Mouse (Mus musculus) brown adipose tissue, adult 24 weeks (tissue): ENCODE data around the gene Dnhd1. TPM values are rescaled to one million over a fixed set of nuclear protein-coding genes. Genes with fewer than 3 reads are reported as not detected.

Experiments
- H3K27ac ChIP-seq: fragments of 200-500 bp; replicated peaks from 2 replicates; pipeline ENCODE4 v1.5.1; 2012; ENCODE audit warnings: low read depth, mild to moderate bottlenecking, low read length
- H3K4me1 ChIP-seq: fragments of 200-500 bp; 2 replicates; pipeline ENCODE4 v1.6.1; 2012; ENCODE audit warnings: low read length, mixed read lengths; ENCODE audit not compliant: control insufficient read depth, insufficient read depth, insufficient read length
- H3K4me3 ChIP-seq: fragments of 200-500 bp; 2 replicates; pipeline ENCODE4 v1.5.1; 2012; ENCODE audit warnings: low read depth, mild to moderate bottlenecking, low read length, moderate library complexity; ENCODE audit not compliant: insufficient read depth
- polyA plus RNA-seq: library from polyadenylated mRNA; stranded (reverse); fragments of >200 nt; gene quantifications from 2 replicates; pipeline ENCODE4 v1.2.4, GENCODE M21; 2012; ENCODE audit not compliant: missing spikeins, insufficient read depth, insufficient read length

Dnhd1 gene
- polyA plus RNA-seq, 1 experiment: 1.6 TPM

DNA sequence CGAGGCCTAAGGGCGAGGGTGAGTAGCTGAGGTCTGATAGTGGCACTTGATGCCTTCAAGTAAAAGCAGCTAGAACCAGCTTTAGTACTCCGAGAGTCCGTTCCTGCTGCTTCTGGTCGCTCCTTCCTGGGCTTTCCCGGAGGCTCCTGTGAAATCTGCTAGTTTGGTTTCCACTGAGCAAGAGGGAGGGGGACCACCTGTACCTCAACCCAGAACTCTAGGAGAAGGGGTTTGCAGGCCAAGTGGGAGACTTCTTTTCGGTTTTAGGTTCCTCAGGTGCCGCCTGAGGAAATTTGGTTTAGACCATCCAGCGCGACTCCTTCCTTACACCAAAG is 16.9 kb upstream of the Dnhd1 start:
- peak overlapping the region; percentile 75 for H3K27ac ChIP-seq
- peaks cover 12% of the 10 kb centered on the region for H3K4me1 ChIP-seq
- H3K4me3 ChIP-seq: peak overlapping the region; percentile 60

DNA sequence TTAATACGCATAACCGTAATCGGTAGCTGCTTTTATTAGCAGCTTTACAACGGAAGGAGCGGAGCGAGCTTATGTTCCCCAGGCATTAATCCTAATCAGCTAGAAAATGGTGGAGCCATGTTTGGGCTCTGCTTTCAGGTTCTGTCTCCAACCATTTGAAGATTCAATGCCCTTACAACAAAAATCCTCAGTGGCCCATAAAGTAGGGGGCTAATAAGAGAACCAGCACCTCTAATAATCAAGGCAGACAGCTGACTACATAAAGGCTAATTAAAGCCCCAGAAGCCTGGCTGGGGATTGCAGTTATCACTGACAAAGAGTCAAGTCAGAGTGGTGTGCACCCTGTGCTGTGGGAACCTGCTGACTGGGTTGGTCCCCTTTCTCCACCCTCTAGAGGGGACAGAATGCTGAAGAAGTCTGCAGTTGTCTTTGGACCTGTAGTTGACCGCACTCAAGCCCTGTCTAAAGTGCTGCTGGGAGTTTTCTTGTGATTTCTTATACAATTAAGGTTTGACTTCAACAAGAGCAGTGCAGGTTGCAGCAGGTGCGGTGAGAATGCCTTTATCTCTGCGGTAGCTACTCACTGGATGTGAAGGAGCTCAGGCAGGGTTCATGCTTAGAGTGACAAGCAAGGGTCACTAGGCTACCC is 16.2 kb upstream of the Dnhd1 start:
- Histone ChIP-seq H3K4me3 (no peak overlapping the region), H3K4me1 (peaks cover 9% of the 10 kb centered on the region), H3K27ac (no peak overlapping the region)

DNA sequence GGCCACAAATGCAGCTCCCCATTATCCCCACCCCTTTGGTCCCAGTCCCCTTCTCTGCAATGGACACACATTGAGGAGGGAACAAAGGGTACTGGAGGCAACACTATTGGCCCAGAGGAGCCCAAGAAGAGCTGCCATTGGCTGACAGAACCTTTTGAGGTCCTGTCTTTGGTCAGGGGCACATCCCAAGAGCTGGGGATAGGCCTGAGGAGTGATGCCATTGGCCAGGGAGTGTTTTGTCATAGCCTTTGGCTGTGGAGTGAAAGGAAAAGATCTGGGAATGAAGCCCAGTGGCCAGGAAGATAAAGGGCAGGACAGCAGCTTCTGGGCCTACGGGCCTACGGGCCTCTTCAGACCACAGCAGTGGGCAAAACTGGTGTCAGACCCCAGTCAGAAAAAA is 14.9 kb upstream of the Dnhd1 start:
- H3K4me3 ChIP-seq: no peak overlapping the region

DNA sequence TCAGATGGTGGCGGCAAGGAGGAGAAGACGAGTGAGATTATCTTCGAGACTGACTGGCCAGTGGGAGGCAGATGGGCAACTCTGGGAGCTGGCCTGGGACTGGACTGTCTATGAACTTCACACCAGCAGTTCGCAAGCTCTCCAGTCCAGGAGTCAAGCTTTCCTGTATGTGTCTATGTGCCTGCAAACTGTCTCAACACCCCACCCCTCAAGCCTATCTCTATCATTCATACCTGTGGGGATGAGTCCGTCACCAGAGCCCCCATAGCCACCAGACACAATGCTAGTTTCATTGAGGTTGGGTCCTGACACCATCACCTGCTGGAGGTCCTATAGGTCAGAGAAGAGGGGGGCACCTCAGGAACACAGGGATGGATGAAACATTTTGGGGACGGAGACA is 11.9 kb upstream of the Dnhd1 start:
- H3K4me1 ChIP-seq: peaks cover 5% of the 10 kb centered on the region
- H3K27ac ChIP-seq: no peak overlapping the region
- no peak overlapping the region for H3K4me3 ChIP-seq

More for the DNA sequence above, 14.9 kb upstream of the Dnhd1 start:
- no peak overlapping the region for H3K27ac ChIP-seq
- H3K4me1 ChIP-seq: peaks cover 6% of the 10 kb centered on the region

DNA sequence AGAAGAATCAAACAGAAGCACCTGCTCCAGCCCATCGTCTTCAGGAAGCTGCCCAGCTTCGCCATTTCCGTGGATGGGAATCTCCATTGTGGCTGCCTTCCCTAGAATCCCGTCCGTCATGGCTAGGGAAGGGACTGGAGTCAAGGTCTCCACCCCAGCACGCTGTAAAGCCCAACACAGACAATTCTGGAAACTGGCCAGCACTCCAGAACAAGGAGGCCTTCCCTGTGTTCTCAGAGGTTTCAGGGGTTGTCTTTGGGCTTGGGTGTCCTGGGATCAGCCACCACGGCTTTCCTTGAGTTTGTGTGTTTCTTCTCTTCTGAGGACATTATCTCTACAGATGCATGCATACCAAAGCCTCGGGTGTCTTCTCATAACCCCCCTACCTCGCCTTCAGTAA is 11.3 kb upstream of the Dnhd1 start:
- H3K4me1 ChIP-seq: peaks cover 5% of the 10 kb centered on the region
- peak overlapping the region; percentile 79 for H3K4me3 ChIP-seq
- H3K27ac ChIP-seq: no peak overlapping the region

DNA sequence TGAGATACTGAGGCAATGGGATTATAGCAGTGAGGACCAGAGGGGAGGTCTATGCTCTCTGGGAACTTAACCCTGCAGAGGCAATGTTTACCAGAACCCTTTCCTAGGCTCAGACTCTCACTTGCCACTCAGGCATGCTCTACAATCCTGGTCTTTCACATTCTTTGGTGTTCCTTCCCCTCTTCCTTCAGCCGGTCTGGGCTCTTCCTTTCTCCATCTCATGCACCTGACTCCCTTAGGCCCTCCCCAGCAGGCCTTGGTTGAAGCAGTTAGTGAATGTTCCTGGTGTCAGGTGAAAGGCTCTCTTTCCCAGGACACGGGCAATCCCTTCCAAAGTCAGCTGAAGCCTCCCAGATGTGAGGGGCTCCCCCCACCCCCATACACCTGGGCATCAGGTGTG is 10.9 kb upstream of the Dnhd1 start, which contains the start of gene Timm10b:
Gene Timm10b, plus strand, starts transcription at position 301 of the 400 bp plus-strand sequence.
- H3K27ac ChIP-seq: peak within 1 kb of the TSS; percentile 92
- peaks cover 5% of the 10 kb centered on the region for H3K4me1 ChIP-seq
- peak within 1 kb of the TSS; percentile 88 for H3K4me3 ChIP-seq

DNA sequence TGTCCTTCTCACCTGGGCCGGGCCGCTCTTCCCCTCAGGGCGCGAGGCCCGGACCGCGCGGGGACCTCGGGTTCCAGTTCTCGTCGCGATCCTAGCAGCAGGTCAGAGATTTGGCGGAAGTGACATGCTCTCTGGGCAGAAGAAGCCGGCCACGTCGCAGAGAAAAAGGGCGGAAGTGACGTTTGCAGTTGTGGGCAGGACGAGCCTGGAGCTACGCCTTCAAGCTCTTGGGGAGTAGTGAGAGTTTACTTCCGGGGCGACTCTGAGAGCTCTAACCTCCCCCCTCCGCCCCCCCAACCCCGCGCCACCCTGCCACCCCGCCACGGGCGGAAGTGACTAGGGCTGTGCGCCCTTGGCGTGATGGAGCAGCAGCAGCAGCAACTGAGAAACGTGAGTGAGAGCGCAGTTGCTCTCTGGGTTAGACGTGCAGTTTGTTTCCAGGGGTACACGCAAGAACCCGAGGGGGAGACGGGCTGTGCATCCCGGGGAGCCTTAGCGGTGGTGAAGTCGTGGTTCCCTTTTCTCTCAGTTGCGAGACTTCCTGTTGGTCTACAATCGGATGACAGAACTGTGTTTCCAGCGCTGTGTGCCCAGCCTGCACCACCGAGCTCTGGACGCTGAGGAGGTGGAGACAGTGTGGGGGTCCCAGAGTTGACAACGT is 10.3 kb upstream of the Dnhd1 start, which contains the start of the genes Arfip2 and Gm45799:
Gene Arfip2, minus strand, starts transcription at position 184 of the 661 bp plus-strand sequence.
Gene Gm45799, plus strand, starts transcription at position 320 of the 661 bp plus-strand sequence.
- peaks cover 5% of the 10 kb centered on the region for H3K4me1 ChIP-seq
- H3K4me3 ChIP-seq: peak within 1 kb of the TSS; percentile 88
- peak within 1 kb of the TSS; percentile 92 for H3K27ac ChIP-seq

DNA sequence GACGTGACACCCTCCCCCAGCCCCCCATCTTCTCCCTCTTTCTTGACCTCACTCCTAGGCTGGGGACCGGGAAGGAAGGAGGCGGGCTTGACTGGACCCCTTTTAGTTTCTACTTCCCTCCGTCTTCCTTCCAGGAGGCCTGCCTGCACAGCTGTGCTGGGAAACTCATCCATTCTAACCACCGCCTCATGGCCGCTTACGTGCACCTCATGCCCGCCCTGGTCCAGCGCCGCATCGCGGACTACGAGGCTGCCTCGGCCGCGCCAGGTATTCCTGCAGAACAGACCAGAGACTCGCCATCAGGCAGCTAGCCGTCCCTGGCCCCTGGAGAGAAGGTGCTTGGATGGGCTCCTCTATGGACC is 9.8 kb upstream of the Dnhd1 start:
- peak overlapping the region; percentile 92 for H3K27ac ChIP-seq
- peak overlapping the region; percentile 88 for H3K4me3 ChIP-seq

DNA sequence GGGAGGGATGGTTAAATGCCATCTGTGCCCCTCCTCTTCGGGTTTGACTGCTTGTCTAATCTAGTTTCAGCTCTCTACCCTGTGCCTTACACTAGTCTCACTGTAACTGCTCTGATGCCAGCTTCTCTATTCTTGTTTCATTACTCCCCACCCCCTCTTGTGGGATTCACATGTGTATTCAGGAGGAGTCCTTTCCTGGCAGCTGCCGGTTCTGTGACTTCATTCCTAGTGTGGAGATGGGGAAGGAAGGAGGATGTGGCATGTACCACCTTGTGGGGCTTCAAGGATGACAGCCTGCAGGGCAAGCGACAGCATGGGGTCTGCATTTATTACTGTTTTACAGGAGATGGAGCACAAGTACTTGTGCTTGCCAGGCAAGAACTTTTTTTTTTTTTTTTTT is 8.7 kb upstream of the Dnhd1 start:
- H3K4me3 ChIP-seq: peak overlapping the region; percentile 88
- H3K4me1 ChIP-seq: peaks cover 5% of the 10 kb centered on the region
- peak overlapping the region; percentile 93 for H3K27ac ChIP-seq

More for the DNA sequence above, 9.8 kb upstream of the Dnhd1 start:
- peaks cover 5% of the 10 kb centered on the region for H3K4me1 ChIP-seq

DNA sequence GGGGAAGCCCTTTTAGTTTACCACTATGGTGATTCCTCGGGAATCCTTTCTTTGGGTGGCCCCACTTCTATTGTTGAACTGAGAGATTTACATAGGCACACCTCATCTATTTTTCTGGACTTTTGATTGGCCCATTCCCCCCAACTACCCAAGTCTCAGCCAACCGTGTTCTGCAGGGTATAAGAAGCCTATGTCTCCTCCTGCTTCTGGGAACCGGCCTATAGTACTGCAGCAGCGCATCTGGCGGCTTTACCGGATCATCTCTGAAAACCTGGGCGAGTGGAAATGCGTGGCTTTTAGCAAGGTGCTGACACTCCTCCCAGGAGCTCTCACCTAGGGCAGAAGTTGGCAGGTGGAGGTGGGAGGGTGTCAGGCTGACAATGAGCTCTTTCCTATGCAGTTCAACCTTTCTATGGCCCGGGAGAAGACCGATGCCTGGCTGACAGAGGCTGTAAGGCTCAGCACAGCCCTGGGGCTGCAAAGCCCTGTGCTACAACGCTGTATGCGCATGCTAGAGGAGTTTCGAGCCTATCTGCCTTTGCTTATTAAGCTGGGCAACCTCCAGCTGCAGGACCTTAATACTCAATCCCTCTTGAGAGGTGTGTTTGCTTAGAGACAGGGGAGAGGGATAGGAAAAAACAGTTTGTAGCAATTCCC is 35.0 kb downstream of the Dnhd1 start:
- H3K4me3 ChIP-seq: no peak overlapping the region
- H3K27ac ChIP-seq: no peak overlapping the region
- H3K4me1 ChIP-seq: no peaks in the 10 kb centered on the region

DNA sequence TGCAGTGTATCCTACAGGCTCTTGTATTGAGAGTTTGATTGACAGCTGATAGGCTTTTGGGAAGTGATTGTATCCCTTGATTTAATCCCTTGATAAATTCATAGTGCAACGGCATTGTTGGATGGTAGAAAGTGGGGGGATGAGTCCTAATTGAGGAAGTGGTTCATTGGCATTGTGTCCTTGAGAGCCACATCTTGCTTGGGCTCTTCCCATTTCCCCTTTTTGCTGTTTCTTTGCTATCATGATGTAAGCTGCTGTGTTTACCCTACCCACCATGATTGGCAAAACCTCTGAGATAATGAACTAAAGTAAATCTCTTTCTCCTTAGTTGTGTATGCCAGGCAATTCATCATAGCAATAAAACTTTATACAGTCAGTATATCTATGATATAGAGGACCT is 40.2 kb downstream of the Dnhd1 start:
- H3K4me3 ChIP-seq: no peak overlapping the region
- no peaks in the 10 kb centered on the region for H3K4me1 ChIP-seq
- H3K27ac ChIP-seq: no peak overlapping the region

DNA sequence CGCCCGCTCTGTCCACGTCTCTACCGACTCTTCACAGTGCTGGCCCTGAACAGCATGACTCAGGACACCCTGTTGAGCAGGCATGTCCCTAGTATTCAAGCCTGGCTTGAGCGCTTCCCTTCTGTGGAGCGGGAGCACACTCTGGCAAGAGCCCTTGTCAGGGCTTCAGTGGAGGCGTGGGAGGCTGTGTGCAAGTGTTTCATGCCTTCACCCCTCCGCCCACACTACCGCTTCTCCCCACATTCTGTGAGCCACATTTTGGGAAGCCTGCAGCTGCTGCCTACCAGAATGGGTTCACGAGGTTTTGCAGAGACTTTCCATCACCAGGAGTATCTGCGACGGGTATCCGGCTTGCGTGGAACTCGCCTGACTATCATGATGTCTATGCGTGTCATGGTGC is 52.6 kb downstream of the Dnhd1 start:
- Histone ChIP-seq H3K27ac (no peak overlapping the region), H3K4me3 (no peak overlapping the region), H3K4me1 (no peaks in the 10 kb centered on the region)

DNA sequence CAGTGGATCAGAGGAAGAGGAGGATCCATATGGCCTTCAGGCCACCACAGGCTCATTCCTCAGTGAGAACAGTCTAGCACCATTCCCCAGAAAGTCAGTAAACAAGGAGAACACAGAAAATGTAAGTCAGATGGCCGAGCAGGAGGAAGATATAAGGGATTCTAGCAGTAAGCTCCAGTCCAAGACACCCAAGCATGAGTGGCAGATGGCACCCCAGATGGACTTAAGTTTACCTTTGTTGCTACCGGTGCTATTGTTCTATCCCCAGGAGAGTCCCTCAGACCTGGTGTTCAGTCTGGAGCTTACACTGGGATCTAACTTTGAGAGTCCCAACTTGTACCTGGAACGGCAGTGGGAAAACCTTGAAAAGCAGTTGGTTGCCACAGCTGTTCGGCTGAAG is 53.2 kb downstream of the Dnhd1 start:
- Histone ChIP-seq H3K27ac (no peak overlapping the region), H3K4me3 (no peak overlapping the region), H3K4me1 (no peaks in the 10 kb centered on the region)

DNA sequence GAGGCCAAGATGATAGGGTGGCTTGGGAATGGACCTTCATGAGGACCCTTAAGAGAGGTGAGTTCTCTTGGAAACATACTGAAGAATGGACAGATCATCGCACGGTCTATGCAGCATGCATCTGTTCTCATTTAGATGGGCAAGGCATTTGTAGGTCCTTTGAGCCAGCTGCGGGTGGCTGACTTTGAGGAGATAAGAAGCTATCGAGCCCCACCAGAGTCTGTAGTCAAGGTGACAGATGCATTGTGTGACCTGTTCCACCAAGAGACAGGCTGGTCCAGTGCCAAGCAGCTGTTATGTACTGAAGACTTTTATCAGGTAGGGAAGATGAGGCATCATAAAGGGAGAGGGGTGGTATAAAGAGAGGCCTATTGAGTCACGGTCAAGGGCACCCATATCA is 58.1 kb downstream of the Dnhd1 start:
- no peaks in the 10 kb centered on the region for H3K4me1 ChIP-seq
- no peak overlapping the region for H3K27ac ChIP-seq
- H3K4me3 ChIP-seq: no peak overlapping the region

DNA sequence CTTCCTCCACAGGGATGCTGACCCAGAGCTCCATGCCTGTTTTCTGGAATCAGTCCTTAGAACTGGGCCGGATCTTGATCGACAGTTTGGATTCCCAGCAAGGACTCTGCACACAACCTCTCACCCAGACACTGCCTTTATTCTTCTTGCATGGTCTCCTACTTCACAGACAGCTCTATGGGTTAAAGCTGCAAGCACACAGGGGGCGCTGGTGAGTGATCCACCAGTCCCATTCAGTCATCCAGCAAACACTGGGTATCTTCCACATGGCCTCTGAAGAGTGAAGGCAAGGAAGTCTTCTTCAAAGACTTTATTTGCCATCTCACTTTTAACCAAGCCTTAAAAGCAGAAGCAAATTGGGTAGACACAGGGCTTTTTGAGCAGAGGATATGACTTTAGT is 64.7 kb downstream of the Dnhd1 start:
- H3K4me1 ChIP-seq: no peaks in the 10 kb centered on the region
- no peak overlapping the region for H3K4me3 ChIP-seq
- no peak overlapping the region for H3K27ac ChIP-seq

DNA sequence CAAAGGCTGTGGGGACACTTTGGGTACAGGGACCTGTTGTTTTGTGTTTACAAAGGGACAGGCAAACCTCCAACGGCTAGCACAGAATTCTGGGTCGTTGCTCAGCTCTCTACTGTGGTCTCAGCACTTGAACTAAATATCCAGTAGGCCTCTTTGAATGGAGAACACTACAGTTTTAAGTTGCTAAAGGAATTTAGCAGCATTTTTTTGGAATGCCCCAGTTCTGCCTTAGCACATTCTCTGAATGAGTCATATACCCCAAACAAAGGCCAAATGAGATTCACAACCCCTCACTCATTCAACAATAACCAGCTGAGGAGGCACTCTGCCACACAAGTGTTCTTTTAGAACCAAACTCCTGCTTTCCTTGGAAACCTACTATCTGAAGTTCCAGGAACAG is 71.3 kb downstream of the Dnhd1 start:
- Histone ChIP-seq H3K4me1 (no peaks in the 10 kb centered on the region), H3K4me3 (no peak overlapping the region), H3K27ac (no peak overlapping the region)
